Mouse (Mus musculus): ENCODE data around the gene Dynll1. TPM values are rescaled to one million over a fixed set of nuclear protein-coding genes. Genes with fewer than 3 reads are reported as not detected.
A peak's percentile ranks its signal among the peaks of the same experiment; 100 is the strongest.

Dynll1 gene
- polyA plus RNA-seq, 1 experiment from 2014 or later = 857 TPM

- Histone ChIP-seq H3K27ac (peak overlapping the region; percentile 76), H3K4me3 (no peak overlapping the region), H3K27me3 (replicated peaks) (no peaks in the 10 kb centered on the region), H3K4me1 (peaks cover 65% of the 10 kb centered on the region), H3K9me3 (replicated peaks) (no peaks in the 10 kb centered on the region; the same call in 1 of the 2 replicates), H3K4me2 (peak overlapping the region; percentile 69), H3K9ac (peak overlapping the region; percentile 98; the same call in 1 of the 2 replicates), H3K36me3 (peaks cover 24% of the 10 kb centered on the region)
- WGBS (ENCODE audit: insufficient replicate concordance) = 70% methylated on average over 6 of the region's 6 CpGs
- ATAC-seq = no peak
Observed at GRCm38 (mm10) chr5:115273549-115274135, 27.2 kb downstream of the Dynll1 start.

- H3K36me3 ChIP-seq = peaks cover 30% of the 10 kb centered on the region
- H3K9me3 ChIP-seq (replicated peaks) = no peaks in the 10 kb centered on the region; the same call in 1 of the 2 replicates
- H3K9ac ChIP-seq = peak within 1 kb of the TSS; percentile 98
- H3K4me1 ChIP-seq = peaks cover 65% of the 10 kb centered on the region
- ATAC-seq = peak; percentile 83
- peak within 1 kb of the TSS; percentile 81 for H3K4me2 ChIP-seq
- peak within 1 kb of the TSS; percentile 100 for H3K27ac ChIP-seq
- peak within 1 kb of the TSS; percentile 80 for H3K4me3 ChIP-seq
- H3K27me3 ChIP-seq (replicated peaks) = no peaks in the 10 kb centered on the region
- WGBS (ENCODE audit: insufficient replicate concordance) = 12% methylated on average over 26 of the region's 26 CpGs
Observed at GRCm38 (mm10) chr5:115272812-115273548, 27.8 kb downstream of the Dynll1 start, which contains the start of gene Rnf10. Rnf10 (minus strand) TSS chr5:115272898.

GRCm38 (mm10) chr5:115271931-115272811 lies 28.6 kb downstream of the Dynll1 start:
- Histone ChIP-seq H3K4me1 (peaks cover 70% of the 10 kb centered on the region), H3K4me3 (peak overlapping the region; percentile 80), H3K4me2 (peak overlapping the region; percentile 81), H3K27me3 (replicated peaks) (no peaks in the 10 kb centered on the region), H3K9me3 (replicated peaks) (no peaks in the 10 kb centered on the region; the same call in 1 of the 2 replicates), H3K9ac (peak overlapping the region; percentile 98), H3K27ac (peak overlapping the region; percentile 100), H3K36me3 (peaks cover 31% of the 10 kb centered on the region)
- peak; percentile 51 for ATAC-seq
- under 1% methylated on average over 68 of the region's 77 CpGs for WGBS (ENCODE audit: insufficient replicate concordance)

- Histone ChIP-seq H3K4me1 (peaks cover 82% of the 10 kb centered on the region), H3K9ac (peak overlapping the region; percentile 98), H3K36me3 (peaks cover 47% of the 10 kb centered on the region), H3K4me3 (peak overlapping the region; percentile 80), H3K27me3 (replicated peaks) (no peaks in the 10 kb centered on the region), H3K4me2 (peak overlapping the region; percentile 81), H3K9me3 (replicated peaks) (no peaks in the 10 kb centered on the region), H3K27ac (peak overlapping the region; percentile 100)
- ATAC-seq = no peak
- WGBS (ENCODE audit: insufficient replicate concordance) = 89% methylated on average over 1 of the region's 1 CpGs
Observed at GRCm38 (mm10) chr5:115269969-115270368, 30.8 kb downstream of the Dynll1 start.

GRCm38 (mm10) chr5:115268266-115268665 lies 32.5 kb downstream of the Dynll1 start:
- H3K4me3 ChIP-seq = peak overlapping the region; percentile 80
- H3K27ac ChIP-seq = peak overlapping the region; percentile 100
- no peaks in the 10 kb centered on the region for H3K27me3 ChIP-seq (replicated peaks)
- H3K9ac ChIP-seq = peak overlapping the region; percentile 98
- H3K36me3 ChIP-seq = peaks cover 62% of the 10 kb centered on the region
- no peak for ATAC-seq
- peak overlapping the region; percentile 81 for H3K4me2 ChIP-seq
- H3K4me1 ChIP-seq = peaks cover 82% of the 10 kb centered on the region
- WGBS (ENCODE audit: insufficient replicate concordance) = 44% methylated on average over 3 of the region's 3 CpGs
- H3K9me3 ChIP-seq (replicated peaks) = no peaks in the 10 kb centered on the region

- peak; percentile 39; the same call in 1 of the 2 replicates for ATAC-seq
- H3K27me3 ChIP-seq (replicated peaks) = no peaks in the 10 kb centered on the region
- peak overlapping the region; percentile 50 for H3K4me3 ChIP-seq
- H3K9me3 ChIP-seq (replicated peaks) = no peaks in the 10 kb centered on the region
- WGBS (ENCODE audit: insufficient replicate concordance) = 27% methylated on average over 3 of the region's 3 CpGs
- peak overlapping the region; percentile 100 for H3K27ac ChIP-seq
- H3K36me3 ChIP-seq = peaks cover 69% of the 10 kb centered on the region
- peaks cover 85% of the 10 kb centered on the region for H3K4me1 ChIP-seq
- peak overlapping the region; percentile 81 for H3K4me2 ChIP-seq
- H3K9ac ChIP-seq = peak overlapping the region; percentile 80
Observed at GRCm38 (mm10) chr5:115267469-115268045, 33.2 kb downstream of the Dynll1 start.

- Histone ChIP-seq H3K9ac (peak overlapping the region; percentile 80), H3K4me1 (peaks cover 91% of the 10 kb centered on the region), H3K9me3 (replicated peaks) (no peaks in the 10 kb centered on the region), H3K27ac (peak overlapping the region; percentile 100), H3K36me3 (peaks cover 74% of the 10 kb centered on the region), H3K4me2 (peak overlapping the region; percentile 81), H3K27me3 (replicated peaks) (no peaks in the 10 kb centered on the region), H3K4me3 (peak overlapping the region; percentile 50)
- 17% methylated on average over 8 of the region's 8 CpGs for WGBS (ENCODE audit: insufficient replicate concordance)
- peak; percentile 90 for ATAC-seq
Observed at GRCm38 (mm10) chr5:115266787-115267468, 33.9 kb downstream of the Dynll1 start.

- Histone ChIP-seq H3K4me1 (peaks cover 91% of the 10 kb centered on the region), H3K4me3 (peak overlapping the region; percentile 50), H3K36me3 (peaks cover 78% of the 10 kb centered on the region), H3K9me3 (replicated peaks) (no peaks in the 10 kb centered on the region), H3K27ac (peak overlapping the region; percentile 100), H3K27me3 (replicated peaks) (no peaks in the 10 kb centered on the region), H3K9ac (peak overlapping the region; percentile 73), H3K4me2 (peak overlapping the region; percentile 81)
- 67% methylated on average over 5 of the region's 5 CpGs for WGBS (ENCODE audit: insufficient replicate concordance)
- ATAC-seq = peak; percentile 53
Observed at GRCm38 (mm10) chr5:115266340-115266739, 34.5 kb downstream of the Dynll1 start.

GRCm38 (mm10) chr5:115262502-115263291 lies 38.1 kb downstream of the Dynll1 start:
- Histone ChIP-seq H3K27me3 (replicated peaks) (no peaks in the 10 kb centered on the region), H3K9ac (0 out of 2 replicates have a peak overlapping the region, but pooled peaks have one; percentile 5), H3K27ac (peak overlapping the region; percentile 23), H3K36me3 (peaks cover 83% of the 10 kb centered on the region), H3K4me2 (peak overlapping the region; percentile 2; the same call in 1 of the 2 replicates), H3K9me3 (replicated peaks) (no peaks in the 10 kb centered on the region), H3K4me3 (no peak overlapping the region), H3K4me1 (peaks cover 79% of the 10 kb centered on the region)
- ATAC-seq = no peak
- WGBS (ENCODE audit: insufficient replicate concordance) = 84% methylated on average over 14 of the region's 14 CpGs

- no peak for ATAC-seq
- Histone ChIP-seq H3K9me3 (replicated peaks) (no peaks in the 10 kb centered on the region), H3K9ac (0 out of 2 replicates have a peak overlapping the region, but pooled peaks have one; percentile 5), H3K4me3 (no peak overlapping the region), H3K36me3 (peaks cover 91% of the 10 kb centered on the region), H3K27ac (peak overlapping the region; percentile 23), H3K27me3 (replicated peaks) (no peaks in the 10 kb centered on the region), H3K4me1 (peaks cover 74% of the 10 kb centered on the region), H3K4me2 (no peak overlapping the region)
- 73% methylated on average over 1 of the region's 1 CpGs for WGBS (ENCODE audit: insufficient replicate concordance)
Observed at GRCm38 (mm10) chr5:115261880-115262279, 38.9 kb downstream of the Dynll1 start.

All from liver, embryonic 12.5 days (tissue).